Mouse (Mus musculus): ENCODE measurements around the gene 6030468B19Rik.

GRCm38 (mm10) chr11:117846640-117847039, 49.2 kb downstream of the 6030468B19Rik start:
- TF ChIP-seq CTCF (IDR thresholded peaks at IDR 0.05; ENCODE audit: extremely low read depth, insufficient read depth, insufficient read length, insufficient replicate concordance), result no peak
- TF ChIP-seq POLR2A (IDR thresholded peaks at IDR 0.05; ENCODE audit: low read depth, low read length), result no peak

All from spleen, adult 2 months (tissue).